Mouse (Mus musculus): ENCODE results near the gene Qrich1.
A peak's percentile ranks its signal among the peaks of the same experiment; 100 is the strongest.

The Qrich1 gene

DNA sequence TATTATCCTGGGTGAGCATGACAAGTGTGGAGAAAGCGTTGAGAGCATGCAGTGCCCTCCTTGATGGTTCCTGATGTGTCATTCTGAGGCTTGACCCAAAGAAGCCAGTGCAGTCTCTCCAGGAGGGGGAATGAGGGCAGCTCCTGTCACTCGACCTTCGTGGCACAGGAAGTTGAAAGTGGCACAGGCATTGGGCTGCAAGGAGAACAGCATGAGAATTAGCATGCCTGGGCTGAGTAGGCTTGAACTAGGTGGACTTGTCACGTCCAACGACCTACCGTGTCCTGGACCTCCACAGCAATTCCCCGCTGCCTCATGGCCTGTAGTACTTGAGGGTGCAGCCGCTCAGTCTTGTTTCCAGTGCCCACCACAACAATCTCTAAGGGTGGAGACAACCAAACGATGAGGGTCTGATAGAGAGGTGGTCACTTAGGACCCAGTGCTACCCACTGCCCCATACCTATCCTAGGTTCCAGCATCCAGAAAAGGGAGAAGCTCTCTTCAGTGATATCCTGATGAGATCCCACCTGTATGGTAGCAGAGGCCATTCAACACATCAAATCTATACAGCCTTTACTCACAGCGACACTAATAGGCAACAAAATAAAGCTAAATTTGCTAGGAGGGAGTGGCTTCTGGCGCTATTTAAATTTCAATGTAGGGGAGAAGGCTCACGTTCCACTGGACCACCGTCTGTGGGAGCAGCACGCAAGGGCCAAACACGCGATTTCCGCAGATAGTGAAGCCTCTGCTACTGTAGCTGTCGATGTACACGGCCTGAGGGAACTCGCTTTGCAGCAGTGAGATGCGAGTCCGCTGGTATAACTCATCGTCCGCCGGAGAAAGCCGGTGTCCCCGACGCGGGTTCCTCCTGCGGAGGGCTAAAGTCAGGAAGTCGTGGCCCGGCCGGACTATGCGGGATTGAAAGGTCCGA is 49.5 kb downstream of the Qrich1 start:
- no peak for DNase-seq

DNA sequence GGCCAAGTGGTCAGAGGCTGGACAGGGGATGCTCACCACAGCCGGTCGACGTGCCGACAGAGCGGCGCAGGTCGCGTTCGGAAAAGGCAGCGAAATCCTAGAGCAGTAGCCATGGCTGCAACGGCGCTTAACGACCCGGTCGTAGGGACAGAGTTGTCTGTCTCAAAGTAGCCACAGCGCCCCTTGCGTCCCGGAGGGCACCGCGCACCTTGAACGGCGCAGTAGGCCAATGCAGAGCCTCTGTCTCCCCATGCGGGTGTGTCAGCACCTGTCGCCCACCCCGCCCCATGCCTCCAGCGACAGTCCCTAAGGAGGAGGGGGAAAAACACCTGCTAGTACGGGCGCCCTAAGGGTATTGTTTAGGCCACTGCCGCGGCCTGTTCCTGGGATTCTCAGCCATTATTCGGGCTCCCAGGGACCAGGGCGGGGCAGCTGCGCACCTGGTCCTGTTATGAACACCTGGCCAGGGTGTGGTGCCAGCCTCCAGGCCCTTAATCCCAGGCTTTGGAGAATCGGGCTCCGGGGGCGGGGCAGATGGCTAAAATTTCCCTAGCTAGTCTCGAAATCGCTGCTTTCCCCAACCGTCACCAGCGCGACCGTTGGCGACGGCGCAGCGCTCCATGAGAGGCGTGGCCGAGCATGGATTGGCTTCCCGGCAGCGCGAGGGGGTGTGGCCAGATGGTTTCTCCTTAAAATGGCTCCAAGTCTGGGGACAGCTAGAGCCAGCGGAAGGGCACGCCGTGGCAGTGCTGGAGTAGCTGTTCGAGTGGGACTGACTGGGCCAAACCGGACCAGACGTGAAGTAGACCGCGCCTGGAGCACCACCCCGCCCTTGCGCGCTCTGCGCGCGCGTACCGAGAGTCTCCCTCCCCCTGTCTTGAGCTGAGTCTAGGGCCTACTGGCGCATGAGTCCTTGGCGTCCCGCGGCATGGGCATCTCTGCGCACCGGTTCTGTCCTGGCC is 50.5 kb downstream of the Qrich1 start, which contains the start of gene Ndufaf3:
TSS of gene Ndufaf3 (minus strand) at position 620 of the 962 bp plus-strand sequence.
- DNase-seq, result peak; percentile 98

DNA sequence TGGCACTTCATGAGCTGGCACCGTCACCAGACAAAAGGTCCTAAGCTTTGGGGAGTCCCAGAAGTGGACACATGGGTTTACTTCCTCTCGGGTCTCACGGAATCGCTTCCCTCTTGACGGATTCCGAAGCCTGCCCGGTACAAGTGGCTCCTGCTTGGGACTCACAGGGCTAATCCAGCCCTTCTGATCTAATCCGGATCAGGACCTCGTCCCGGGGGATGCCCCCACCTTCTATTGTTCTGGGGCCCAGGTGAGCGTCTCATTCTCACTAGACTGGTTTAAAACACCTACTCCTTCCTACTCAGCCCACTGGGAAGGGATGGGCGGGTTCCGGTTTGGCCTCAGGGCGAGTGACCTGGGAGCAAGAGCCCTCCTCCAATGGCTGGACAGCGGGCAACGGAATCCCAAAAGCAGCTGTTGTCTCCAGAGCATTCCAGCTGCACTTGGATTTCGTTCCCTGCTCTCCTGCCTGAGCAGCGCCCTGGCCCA is 51.4 kb downstream of the Qrich1 start:
- DNase-seq, result peak; percentile 45

DNA sequence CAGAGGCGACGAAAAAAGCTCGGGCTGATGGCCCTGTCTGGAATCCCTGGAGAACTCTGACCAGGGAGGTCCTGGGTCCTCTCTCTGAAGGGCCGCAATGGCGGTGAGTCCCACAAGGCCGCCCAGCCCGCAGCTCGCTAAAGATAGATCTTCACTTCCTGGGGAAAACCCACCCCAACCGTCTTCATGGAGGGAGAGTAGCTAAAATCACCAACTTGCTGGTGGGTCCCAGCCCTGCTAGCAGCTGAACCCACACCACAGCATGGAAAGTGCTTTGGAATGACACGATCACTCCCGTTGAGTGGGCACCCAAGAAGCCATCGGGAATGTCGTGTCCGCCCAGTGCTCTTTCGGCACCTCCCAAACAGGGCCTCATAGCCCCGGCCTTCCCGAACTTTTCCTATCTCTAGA is 51.9 kb downstream of the Qrich1 start:
- DNase-seq, result no peak

DNA sequence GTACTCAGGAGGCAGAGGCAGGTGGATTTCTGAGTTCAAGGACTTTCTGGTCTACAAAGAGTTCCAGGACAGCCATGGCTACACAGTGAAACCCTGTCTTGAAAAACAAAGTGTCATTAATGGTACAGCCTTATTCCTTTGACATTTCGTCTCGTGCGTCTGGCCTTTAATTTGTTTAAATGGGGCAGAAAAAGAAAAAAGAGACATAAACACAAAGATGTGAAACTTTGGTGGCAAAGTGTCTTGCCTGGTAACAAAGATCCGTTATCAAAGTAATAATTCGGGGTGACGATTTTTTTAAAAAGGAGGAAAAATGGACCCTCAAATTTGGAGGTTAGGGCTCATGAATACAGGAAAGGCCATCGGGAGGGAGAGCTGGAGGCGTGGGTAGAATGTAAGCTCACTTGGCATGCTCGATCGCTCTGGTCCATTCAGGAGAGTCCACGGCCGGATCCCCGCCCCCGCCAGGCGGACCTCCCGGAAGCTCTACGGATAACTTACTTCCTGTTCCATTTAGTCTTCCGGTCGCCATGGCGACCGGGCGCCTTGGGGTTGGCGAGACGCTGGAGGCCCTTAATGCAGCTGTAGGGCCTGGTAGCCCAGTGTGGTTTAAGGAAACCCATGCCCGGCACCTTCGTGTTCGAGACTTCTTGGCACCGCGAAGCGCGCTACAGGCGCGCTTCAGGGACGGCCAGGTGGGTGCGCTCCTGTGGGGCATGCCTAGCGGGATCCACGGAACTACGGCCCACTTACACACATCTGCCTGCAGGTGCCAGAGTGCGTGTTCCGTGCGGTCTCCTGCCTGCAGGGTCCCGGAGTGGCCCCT is 53.0 kb downstream of the Qrich1 start, which contains the start of gene Dalrd3:
TSS of gene Dalrd3 (plus strand) at position 506 of the 826 bp plus-strand sequence.
- peak; percentile 97 for DNase-seq

DNA sequence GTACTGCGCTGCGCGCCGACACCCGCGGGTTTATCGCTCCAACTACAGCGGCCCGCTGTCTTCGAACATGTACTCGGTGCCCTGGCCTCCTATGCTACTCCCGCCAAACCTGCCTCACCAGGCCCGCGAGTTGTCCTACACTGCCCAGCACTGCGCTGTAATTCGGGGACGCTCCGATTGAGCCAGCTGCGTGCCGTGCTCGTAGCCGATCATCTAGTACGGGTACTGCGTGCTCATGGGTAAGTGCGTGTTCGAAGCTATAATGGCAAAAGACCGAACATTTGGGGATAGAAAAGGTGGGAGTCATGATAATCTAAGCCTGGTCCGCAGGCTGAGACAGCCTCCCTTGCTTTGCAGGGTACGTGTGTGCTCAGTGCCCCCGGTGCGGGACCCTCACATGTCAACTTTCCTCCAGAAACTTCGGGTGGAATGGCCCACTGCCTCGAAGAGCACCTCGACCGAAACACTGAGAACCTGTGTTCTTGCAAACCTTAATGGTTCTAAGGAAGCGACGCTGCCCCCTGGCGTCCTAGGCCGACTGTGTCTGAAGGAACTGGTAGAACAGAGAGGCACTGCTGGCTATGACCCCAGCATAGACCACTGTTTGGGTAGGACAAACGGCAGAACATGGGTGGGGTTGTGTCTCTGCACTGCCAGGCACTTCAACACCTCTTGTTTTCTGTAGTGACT is 53.7 kb downstream of the Qrich1 start:
- peak; percentile 88 for DNase-seq

DNA sequence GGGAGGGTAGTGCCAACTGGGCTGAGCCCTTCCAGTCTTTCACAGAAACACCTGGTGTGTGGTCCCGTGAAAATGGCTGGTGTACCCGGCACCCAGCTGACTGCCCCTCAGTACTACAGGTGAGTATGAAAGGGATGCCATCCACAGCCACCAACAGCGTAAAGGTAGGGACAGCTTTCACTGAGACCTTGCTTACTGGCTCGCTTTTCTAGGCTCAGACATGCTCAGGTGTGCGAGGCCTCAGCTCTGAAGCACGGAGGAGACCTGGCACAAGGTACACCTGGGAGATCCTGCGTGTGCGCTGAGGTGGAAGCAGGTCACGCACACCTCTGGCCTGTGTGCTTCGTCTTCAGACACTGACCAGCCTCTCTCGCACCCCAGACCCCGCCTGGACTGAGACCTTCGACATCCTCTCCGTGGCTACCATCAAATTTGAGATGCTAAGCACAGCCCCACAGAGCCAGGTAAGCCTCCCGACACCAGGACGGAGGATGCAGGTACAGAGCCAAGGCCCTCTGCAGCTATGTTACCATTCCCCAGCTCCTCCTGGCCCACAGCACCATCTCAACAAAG is 54.9 kb downstream of the Qrich1 start:
- DNase-seq, result no peak

DNA sequence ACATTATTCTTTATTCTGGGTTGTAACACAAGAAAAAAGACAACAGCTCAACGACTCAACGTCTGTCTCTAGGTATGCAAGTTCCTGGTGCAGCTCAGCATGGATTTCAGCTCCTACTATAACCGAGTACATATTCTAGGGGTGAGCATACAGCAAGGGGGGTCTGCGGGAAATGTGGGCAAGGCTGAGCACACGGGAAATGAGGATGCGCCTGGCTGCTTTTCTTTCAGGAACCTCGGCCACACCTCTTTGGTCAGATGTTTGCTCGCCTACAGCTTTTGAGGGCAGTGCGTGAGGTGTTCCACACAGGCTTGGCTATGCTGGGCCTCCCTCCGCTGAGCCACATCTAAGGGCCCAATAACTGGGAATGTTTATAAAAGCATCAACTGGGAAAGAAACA is 55.7 kb downstream of the Qrich1 start:
- DNase-seq, result no peak

DNA sequence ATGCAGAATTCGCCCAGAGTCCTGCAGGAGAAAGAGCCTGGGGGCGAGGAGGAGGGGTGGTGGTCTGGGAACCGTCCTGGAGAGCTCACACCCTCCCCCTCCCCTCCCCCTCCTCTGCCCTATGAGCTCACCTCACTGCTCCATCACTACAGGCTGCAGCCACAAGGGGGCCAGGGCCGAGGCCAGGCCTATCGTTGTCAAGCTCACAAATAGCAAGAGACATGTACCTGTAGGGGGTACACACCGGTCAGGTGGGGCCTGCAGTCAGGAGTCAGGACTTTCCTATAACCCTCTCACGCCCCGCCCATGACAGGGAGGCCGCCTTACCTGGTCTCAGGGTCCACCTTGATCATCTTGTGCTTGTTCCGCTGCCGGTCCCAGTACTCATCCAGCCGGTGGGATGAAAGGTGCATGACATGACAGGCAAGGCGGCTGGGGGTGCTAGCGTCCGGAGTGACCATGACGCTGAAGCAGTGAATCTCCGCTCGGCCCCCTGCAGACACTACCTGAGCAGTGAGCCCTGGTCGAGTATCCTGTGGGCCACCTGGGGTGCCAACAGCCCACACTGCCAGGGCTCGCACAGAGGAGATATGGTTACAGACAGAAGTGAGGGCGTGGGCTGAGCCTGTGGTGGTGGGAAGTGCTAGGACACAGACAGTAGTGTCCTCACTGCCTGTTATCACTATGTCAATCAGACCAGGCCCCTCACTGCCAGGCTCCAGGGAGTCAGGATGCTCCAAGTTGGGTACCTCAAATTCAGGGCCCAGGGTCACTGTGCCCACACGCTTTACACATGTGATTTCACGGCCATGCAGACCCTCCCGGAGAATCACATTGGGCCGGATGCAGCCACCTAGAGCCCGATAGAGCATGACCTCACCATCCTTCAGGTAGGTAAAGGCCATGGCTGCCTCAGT is 57.4 kb downstream of the Qrich1 start:
- DNase-seq, result peak; percentile 66

DNA sequence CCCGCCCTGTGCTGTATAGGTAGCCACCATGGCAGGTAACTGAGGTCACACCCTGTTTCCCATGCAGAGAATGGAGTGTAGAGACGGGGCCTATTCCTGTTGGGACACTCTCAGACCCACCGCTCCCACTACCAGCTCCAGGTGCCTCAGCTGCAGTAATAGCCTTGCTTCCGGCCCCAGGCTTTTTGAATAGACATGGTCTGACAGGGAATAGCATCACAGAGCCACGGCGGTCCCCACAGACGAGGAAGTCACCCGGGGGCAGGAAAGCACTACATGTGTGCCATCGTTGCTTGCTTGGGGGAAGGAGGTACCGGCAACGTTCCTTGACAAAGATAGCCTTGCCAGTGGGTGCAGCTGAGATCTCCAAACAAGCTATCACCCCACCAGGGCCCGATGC is 58.3 kb downstream of the Qrich1 start:
- DNase-seq, result no peak

DNA sequence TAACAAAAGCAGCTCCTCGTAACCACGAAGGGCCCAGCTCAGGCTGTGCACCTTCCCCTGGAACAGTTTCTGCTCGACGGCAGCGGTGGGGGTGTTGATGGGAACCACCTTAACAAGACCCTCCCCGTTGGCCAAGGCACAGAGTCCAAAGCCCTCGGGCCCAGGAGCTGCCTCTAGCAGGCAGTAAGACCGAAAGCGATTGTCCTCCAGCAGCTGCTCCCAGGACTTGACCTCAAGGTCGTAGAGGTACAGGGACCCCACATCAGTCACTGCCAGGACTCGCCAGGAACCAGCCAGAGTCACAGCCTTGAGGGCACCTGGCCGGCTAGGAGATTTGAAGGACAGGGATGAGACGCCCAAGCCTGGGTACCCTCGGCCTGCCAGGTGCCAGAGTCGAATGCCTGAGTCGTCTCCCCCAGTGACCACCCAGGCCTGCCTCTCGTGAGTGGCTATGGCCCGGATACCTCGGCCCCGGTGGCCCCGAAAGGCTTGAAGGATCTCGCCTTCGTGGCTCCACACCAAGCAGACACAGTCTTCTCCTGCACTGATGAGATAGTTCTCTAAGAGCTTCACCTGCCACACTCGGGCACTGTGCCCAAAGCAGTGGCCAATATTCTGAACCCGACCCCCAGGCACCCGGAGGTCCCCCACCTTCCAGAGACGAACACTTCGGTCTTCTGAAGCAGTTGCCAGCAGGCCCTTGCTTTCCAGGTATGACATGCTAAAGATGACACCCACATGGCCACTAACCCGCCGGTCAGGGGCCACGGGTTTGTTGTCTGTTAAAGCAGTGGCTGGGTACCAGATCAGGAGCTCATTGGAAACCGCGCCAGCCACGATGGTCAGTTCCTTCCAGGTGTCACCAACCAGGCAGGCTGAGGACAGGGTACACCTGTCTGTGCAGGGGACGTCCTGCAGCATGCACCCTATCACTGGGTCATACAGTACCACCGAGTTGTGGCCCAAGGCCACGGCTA is 59.0 kb downstream of the Qrich1 start:
- DNase-seq, result no peak

DNA sequence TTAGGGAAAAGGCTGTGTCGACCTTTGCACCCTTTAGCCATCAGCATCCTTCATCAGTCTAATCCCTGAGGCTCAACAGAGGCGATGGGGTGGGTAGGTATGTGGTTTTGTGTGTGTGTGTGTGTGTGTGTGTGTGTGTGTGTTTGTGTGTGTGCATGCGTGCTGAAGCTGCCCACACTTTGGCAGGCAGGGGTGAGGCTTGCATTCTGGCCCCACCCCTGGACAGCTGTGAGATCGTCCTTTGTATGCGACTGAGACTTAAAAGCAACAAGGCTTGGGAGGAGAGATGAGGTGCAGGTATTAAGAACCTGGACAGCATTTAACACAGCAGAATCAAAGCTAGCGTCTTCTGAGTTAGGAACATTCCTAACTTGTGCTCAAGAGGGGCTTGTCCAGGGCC is 60.4 kb downstream of the Qrich1 start:
- no peak for DNase-seq

DNA sequence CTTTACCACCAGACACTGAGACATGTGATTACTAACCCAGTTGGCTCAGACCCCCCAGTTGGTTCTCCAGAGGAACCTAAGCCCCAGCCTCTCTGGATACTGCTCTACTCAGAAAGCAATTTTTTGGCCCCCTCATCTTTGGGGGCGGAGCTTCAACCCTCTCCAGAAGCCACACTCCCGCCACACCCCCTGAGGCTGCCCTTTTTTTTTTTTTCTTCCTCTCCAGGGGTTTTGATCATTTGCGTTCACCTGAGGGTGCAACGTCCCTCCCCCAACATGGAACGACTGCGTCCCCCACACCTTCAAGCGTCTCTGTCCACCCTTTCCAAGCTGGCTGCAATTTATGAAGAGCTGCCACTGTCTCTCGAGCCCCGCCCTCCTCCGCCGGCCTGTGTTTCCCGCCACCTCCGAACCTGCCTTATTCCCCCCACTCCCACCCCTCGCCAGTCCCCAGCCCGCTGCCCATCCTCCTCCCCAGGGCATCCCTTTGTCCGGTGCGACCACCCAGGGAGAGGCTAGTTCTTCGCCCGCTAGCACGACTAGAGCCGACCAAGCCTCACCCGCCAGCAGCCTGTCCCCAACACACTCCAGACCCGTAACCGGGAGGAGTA is 61.4 kb downstream of the Qrich1 start:
- no peak for DNase-seq

DNA sequence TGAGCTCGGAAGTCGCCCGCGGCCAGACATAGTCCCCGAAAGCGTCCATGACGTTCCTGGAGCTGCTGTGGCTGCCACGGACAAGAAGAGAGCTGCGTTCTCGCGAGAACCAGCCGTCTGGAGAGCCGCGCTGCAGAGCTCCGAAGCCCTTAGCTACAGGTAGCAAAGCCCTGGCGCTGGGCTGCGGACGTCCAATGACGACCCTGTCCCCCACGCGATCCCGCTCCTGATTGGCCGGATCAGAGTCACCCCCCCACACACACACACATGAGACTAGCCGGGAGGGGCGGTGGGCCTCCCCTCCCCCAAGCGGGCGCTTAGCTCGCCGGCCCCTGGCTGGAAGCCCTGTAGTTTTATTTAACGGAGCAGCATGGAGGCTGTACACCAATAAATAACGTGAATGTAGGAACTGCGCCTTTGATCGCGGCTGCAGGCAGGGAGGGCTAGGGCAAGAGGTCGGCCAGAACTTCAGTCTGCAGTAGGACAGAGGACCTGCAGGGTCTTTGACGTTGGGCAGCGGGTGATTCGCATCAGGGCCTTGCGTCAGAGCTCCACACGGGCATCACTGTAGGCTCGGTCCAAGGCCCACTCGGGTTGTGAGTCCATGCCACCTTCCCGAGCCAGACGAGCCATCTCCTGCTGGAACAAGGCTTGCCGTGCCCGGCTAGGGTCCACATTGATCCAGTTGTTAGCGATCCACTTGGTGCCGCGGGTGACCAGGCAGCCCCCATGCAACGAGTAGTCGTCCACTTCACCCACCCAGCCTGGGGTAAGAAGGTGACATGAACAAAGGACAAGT is 62.1 kb downstream of the Qrich1 start, which contains the start of gene Wdr6:
TSS of gene Wdr6 (minus strand) at position 195 of the 799 bp plus-strand sequence.
- DNase-seq, result peak; percentile 96

DNA sequence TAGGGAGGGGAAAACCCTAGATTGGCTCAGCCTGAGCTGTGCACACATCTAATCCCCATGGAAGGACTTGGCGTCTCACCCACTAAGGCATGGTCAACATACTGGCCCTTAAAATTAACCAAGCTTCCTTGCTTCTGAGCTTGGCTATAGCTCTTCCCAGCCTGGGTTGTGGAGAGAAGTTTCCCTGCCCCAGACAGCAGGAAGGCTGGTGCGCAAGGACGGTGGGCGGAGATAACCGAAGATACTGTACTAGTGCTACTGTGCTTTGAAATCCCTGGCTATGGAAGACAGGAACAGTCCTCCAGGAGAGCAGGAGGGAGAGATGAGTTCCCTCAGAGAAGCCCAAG is 62.7 kb downstream of the Qrich1 start:
- DNase-seq, result no peak

DNA sequence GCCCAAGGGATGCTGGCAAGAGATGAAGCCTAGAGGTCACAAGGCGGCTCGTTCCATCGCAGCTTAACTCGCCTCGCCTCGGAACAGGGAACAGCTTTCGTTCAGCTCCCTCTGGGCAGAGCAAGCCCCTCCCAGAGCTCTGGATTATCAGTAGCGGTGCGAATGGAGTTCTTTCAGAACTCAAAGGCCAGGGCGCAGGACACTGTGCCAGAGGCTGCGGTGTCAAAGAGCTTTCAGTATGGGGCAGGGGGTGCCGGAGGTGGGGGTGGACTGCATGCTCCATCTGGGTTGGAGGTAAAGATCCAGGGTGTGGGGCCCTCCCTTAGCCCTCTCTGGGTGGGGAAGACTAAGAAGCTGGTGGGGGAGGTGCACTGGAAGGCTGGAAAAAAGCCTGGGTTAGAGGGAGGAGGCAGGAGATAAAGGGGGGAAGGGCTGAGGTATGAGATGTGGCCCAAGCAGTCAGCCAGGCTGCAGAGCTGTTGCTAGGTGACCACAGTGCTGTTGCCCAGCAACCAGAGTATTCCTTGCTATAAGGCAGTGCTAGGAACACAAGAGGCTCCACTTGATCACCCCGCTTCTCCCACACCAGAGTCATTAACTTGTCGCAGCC is 71.1 kb downstream of the Qrich1 start:
- DNase-seq, result no peak

DNA sequence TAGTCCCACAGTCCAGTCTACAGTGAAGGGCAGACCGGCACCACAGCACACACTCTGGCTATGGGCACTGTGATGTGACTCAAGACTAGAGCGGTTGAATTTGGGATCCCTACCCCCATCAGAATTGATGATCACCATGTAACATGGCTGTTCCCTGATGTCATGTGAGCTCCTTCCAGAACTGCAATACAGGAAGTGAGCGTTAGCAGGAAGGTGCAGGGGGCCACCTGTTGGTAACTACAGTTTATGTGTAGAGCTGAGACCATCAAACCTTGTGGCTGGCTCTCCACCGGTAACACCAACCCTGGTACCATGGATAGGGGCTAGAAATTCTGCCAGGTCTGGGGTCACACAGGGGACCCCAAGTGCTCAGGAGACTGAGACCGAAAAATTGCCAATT is 72.6 kb downstream of the Qrich1 start:
- no peak for DNase-seq

Data from kidney, adult 9 months (tissue).